Mouse (Mus musculus) adrenal gland, adult 18-20 months (tissue): ENCODE results near the gene Supt6. TPM values are rescaled to one million over a fixed set of nuclear protein-coding genes. Genes with fewer than 3 reads are reported as not detected.

Experiments
- microRNA-seq, 2 experiments: library from miRNA; unstranded; fragments of <30 nt; microRNA quantifications; one replicate each; pipeline ENCODE4 v1.2.0; 2021; ENCODE audit warnings: borderline number of aligned reads in 2 of 2
- total RNA-seq, 2 experiments: library from RNA; stranded (reverse); gene quantifications; 1 replicate in 1 of 2; 2 replicates in 1 of 2; pipeline ENCODE4 v1.2.3; 2021

Supt6 gene
- total RNA-seq, 2 experiments from 2014 or later, result 71.5 to 85.0 TPM

Small RNA genes lying within 50 kb of the gene (microRNA-seq; reads per million reads assigned to microRNA genes)
- gene Mir7653, result 0.47 to 1.8 reads per million in 2 experiments

Other genes with a start within 250 kb of the Supt6 start
- gene Dhrs13, start 213.7 kb downstream of the Supt6 start, total RNA-seq, result 10 to 100 TPM in 1 of 2 experiments, 1 to 10 TPM in 1; 8.4 to 10.1 TPM
- gene Flot2, start 208.1 kb downstream of the Supt6 start, total RNA-seq, result 10 to 100 TPM; 86.2 to 86.3 TPM
- gene Eral1, start 165.6 kb downstream of the Supt6 start, total RNA-seq, result 10 to 100 TPM; 27.8 to 31.7 TPM
- gene Fam222b, start 151.3 kb downstream of the Supt6 start, total RNA-seq, result 10 to 100 TPM; 19.3 to 22.1 TPM
- gene Traf4, start 80.4 kb downstream of the Supt6 start, total RNA-seq, result 10 to 100 TPM; 29.9 to 34.1 TPM
- 10 to 100 TPM in 1 of 2 experiments, 1 to 10 TPM in 1; 9.8 to 12.8 TPM for gene Nek8, start 69.3 kb downstream of the Supt6 start, total RNA-seq
- gene Tlcd1, start 69.3 kb downstream of the Supt6 start, total RNA-seq, result 10 to 100 TPM; 54.7 to 76.5 TPM
- gene Rpl23a, start 62.4 kb downstream of the Supt6 start, total RNA-seq, result 1,000 to 10,000 TPM; 1,582 to 1,912 TPM
- gene Rab34, start 57.6 kb downstream of the Supt6 start, total RNA-seq, result 10 to 100 TPM; 69.9 to 71.9 TPM
- gene Proca1, start 52.6 kb downstream of the Supt6 start, total RNA-seq, result 10 to 100 TPM; 14.6 to 22.9 TPM
- gene Sdf2, start 241 bp downstream of the Supt6 start, total RNA-seq, result 100 to 1,000 TPM in 1 of 2 experiments, 10 to 100 TPM in 1; 97.3 to 120 TPM
- 100 to 1,000 TPM; 168 to 185 TPM for gene 2610507B11Rik, start 15.8 kb upstream of the Supt6 start, total RNA-seq
- gene BC030499, start 44.9 kb upstream of the Supt6 start, total RNA-seq, result under 1 TPM; 0.46 to 0.54 TPM
- gene Spag5, start 55.5 kb upstream of the Supt6 start, total RNA-seq, result 1 to 10 TPM; 1.9 to 4.3 TPM
- gene Aldoc, start 77.0 kb upstream of the Supt6 start, total RNA-seq, result 10 to 100 TPM; 20.8 to 26.9 TPM
- gene Pigs, start 82.4 kb upstream of the Supt6 start, total RNA-seq, result 10 to 100 TPM; 56.2 to 62.4 TPM
- 10 to 100 TPM; 25.8 to 29.0 TPM for gene Unc119, start 97.5 kb upstream of the Supt6 start, total RNA-seq
- under 1 TPM; 0.19 to 0.20 TPM for gene Foxn1, start 140.6 kb upstream of the Supt6 start, total RNA-seq
- not detected for gene Slc13a2, start 176.2 kb upstream of the Supt6 start, total RNA-seq
- 10 to 100 TPM; 27.4 to 32.0 TPM for gene Slc46a1, start 219.7 kb upstream of the Supt6 start, total RNA-seq